Mouse (Mus musculus) adrenal gland, postnatal 0 days (tissue): ENCODE measurements around the gene Opn3. TPM values are rescaled to one million over a fixed set of nuclear protein-coding genes. Genes with fewer than 3 reads are reported as not detected.

Experiments used
- polyA plus RNA-seq: library from polyadenylated mRNA; unstranded; fragments of >200 nt; fragmentation: Nextera tagmentation; extraction: Ambion mirVana; gene quantifications from 2 replicates; pipeline ENCODE4 v1.2.1, GENCODE M21; 2015

Opn3 gene
- polyA plus RNA-seq, result 4.1 and 7.5 TPM in 2 replicates

DNA sequence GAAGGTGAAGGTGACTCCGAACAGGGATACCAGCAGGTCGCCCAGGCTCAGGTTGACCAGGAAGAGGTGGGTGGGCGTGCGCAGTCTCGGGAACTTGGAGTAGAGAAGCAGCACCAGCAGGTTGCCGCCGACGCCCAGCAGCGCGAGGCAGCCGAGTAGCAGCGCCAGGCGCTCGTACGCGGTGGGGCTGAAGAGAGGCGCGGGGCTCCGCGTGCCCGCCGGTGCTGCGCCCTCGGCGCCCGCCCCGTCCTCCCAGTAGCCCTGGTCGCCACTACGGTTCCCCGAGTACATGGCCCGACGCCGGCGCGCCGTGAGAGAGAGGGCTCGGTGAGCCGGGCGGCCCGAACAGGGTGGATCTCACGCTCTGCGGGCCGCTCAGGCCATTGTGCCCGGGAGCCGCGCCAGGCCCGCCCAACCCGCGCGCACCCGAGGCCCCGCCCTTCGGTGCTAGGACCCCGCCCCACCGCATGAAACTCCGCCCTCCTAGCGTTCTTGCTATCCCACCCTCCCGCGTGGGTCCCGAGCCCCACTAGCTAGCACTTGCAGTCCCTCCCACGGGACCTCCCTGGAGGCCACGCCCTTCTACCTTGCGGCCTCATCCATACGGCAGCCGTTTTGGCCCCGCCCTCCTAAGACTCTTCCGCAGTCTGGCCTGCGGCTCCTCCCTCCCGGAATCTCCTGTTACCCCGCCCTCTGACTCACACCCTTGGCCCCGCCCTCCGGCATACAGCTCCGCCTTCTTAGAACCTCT is at the start of gene Opn3, which contains the start of gene Chml:
Gene Opn3, minus strand, starts transcription at position 531 of the 751 bp plus-strand sequence.
Gene Chml, minus strand, starts transcription at position 656 of the 751 bp plus-strand sequence.

DNA sequence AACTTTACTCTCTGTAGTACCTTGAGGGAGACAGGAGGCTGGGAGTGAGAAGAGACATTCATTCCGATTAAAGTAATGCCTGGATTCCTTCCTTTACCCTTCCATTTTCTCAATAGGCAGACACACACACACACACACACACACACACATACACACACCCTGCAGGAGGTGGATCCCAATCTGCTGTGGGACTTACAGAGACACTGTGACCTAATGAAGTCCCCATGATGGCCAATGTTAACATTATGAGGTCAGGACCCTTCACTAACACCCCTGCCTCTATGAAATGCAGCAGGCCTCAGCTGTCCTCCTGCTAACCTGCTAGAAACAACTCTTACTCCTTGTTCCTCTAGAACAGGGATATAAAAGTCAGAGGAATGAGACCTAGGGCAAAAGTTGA is 5.7 kb upstream of the Opn3 start, which contains the start of gene Wdr64:
Gene Wdr64, plus strand, starts transcription at position 301 of the 400 bp plus-strand sequence.

DNA sequence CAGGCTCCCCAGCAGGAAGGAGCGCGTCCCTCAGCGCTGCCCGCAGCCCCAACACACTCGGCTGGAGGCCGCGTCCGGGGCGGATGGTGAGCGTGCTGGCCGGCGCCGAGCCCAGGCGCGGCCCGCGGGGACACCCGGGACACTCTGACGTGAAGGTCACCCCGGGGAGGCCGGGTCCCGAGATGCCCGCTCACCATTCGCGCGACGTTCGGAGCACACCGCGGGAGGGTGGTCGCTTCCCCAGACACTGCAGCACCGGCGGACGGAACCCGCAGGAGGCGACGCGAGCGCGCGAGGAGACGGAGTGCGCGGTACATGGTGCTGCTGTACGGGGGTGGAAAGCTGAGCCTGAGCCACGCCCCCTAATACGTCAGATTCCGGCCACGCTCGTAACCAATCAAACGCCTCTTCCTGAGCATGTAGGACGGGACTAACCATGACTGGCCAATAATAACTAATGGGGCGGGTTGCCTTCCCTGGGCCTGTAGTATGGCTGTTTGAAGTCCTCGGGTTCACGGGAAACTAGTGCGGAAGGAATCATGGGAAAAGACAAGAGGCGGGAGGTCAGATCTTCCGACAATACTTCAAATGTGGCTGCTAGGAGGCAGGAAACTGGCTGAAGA is 67.2 kb downstream of the Opn3 start, which contains the start of gene Fh1:
Gene Fh1, minus strand, starts transcription at position 379 of the 623 bp plus-strand sequence.

GRCm38 (mm10) chr1:175619814-175620431 is 72.7 kb downstream of the Opn3 start, which contains the start of gene Kmo:
Kmo (plus strand) TSS chr1:175620381.

Other genes starting within 250 kb of the Opn3 start
- gene Rgs7, start 200.3 kb downstream of the Opn3 start, polyA plus RNA-seq, result 8.4 and 15.4 TPM in 2 replicates
- 0.79 and 1.1 TPM in 2 replicates for gene Kmo, start 72.4 kb downstream of the Opn3 start, polyA plus RNA-seq
- gene Fh1, start 67.1 kb downstream of the Opn3 start, polyA plus RNA-seq, result 82.3 and 114 TPM in 2 replicates
- 1.2 and 1.3 TPM in 2 replicates for gene Chml, start 125 bp upstream of the Opn3 start, polyA plus RNA-seq
- not detected in 2 replicates for gene Wdr64, start 5.8 kb upstream of the Opn3 start, polyA plus RNA-seq
- 7.7 and 11.7 TPM in 2 replicates for gene Exo1, start 187.8 kb upstream of the Opn3 start, polyA plus RNA-seq
- not detected in 2 replicates for gene Gm38100, start 227.6 kb upstream of the Opn3 start, polyA plus RNA-seq